Mouse (Mus musculus) kidney, embryonic 14.5 days (tissue): ENCODE results near the gene Cyp46a1. TPM values are rescaled to one million over a fixed set of nuclear protein-coding genes. Genes with fewer than 3 reads are reported as not detected.

ENCODE experiments used
- ATAC-seq: fragments of 200-750 bp; cut with Nextera tagmentation; 2 replicates; pipeline ENCODE4 v1.8.0; 2017; ENCODE audit warnings: moderate number of reproducible peaks, mild to moderate bottlenecking, moderate TSS enrichment, moderate library complexity; ENCODE audit not compliant: low FRiP score, low TSS enrichment
- H3K27ac ChIP-seq: fragments of 300-500 bp; sonication (generic); 2 replicates; pipeline ENCODE4 v1.5.1; 2014; ENCODE audit warnings: low read depth, mild to moderate bottlenecking, low read length, moderate library complexity, mixed read lengths
- H3K27me3 ChIP-seq: fragments of 300-500 bp; sonication (generic); 2 replicates; pipeline ENCODE4 v1.6.1; 2014; ENCODE audit warnings: mild to moderate bottlenecking, low read length; ENCODE audit not compliant: control insufficient read depth, insufficient read depth
- H3K36me3 ChIP-seq: fragments of 300-500 bp; sonication (generic); 2 replicates; pipeline ENCODE4 v1.6.1; 2014; ENCODE audit warnings: low read length, mixed read lengths; ENCODE audit not compliant: control insufficient read depth, insufficient read depth
- H3K4me1 ChIP-seq: fragments of 300-500 bp; sonication (generic); 2 replicates; pipeline ENCODE4 v1.6.1; 2014; ENCODE audit warnings: low read length, mixed read lengths; ENCODE audit not compliant: control insufficient read depth, insufficient read depth
- H3K4me2 ChIP-seq: fragments of 300-500 bp; sonication (generic); replicated peaks from 2 replicates; pipeline ENCODE4 v1.6.1; 2014; ENCODE audit warnings: low read depth, mild to moderate bottlenecking, low read length
- H3K4me3 ChIP-seq: fragments of 300-500 bp; sonication (generic); 2 replicates; pipeline ENCODE4 v1.5.1; 2014; ENCODE audit warnings: mild to moderate bottlenecking, low read length
- H3K9ac ChIP-seq: fragments of 300-500 bp; sonication (generic); 2 replicates; pipeline ENCODE4 v1.6.1; 2014; ENCODE audit warnings: low read depth, mild to moderate bottlenecking, low read length, moderate library complexity
- H3K9me3 ChIP-seq: fragments of 300-500 bp; sonication (generic); 2 replicates; pipeline ENCODE4 v1.6.1; 2016; ENCODE audit warnings: low read length; ENCODE audit not compliant: control insufficient read depth
- WGBS: fragments of 180-500 bp; shearing (Covaris S2); extraction: QIAGEN DNeasy Blood & Tissue Kit; methylation state at CpG from one replicate; pipeline ENCODE4 v1.1.7; 2014; 5-methylcytosine and 5-hydroxymethylcytosine counted together
- polyA plus RNA-seq: library from polyadenylated mRNA; unstranded; fragments of >200 nt; fragmentation: Nextera tagmentation; extraction: Ambion mirVana; gene quantifications from 2 replicates; pipeline ENCODE4 v1.2.1, GENCODE M21; 2014

Gene Cyp46a1
- polyA plus RNA-seq, 1 experiment from 2014 or later: 4.7 TPM

GRCm38 (mm10) chr12:108294620-108295019 is 39.6 kb upstream of the Cyp46a1 start:
- 85% methylated on average over 3 of the region's 3 CpGs for WGBS
- H3K36me3 ChIP-seq: no peaks in the 10 kb centered on the region
- no peak overlapping the region for H3K4me3 ChIP-seq
- ATAC-seq: no peak
- no peak overlapping the region for H3K4me2 ChIP-seq
- H3K27me3 ChIP-seq: 0 out of 2 replicates have a peak, but pooled peaks cover 6% of the 10 kb centered on the region
- no peaks in the 10 kb centered on the region for H3K4me1 ChIP-seq
- no peak overlapping the region for H3K27ac ChIP-seq
- no peak overlapping the region for H3K9ac ChIP-seq
- H3K9me3 ChIP-seq: no peaks in the 10 kb centered on the region

- H3K4me2 ChIP-seq: no peak overlapping the region
- H3K4me3 ChIP-seq: no peak overlapping the region
- H3K9ac ChIP-seq: no peak overlapping the region
- H3K36me3 ChIP-seq: no peaks in the 10 kb centered on the region
- no peaks in the 10 kb centered on the region for H3K4me1 ChIP-seq
- H3K9me3 ChIP-seq: no peaks in the 10 kb centered on the region
- 85% methylated on average over 6 of the region's 6 CpGs for WGBS
- H3K27me3 ChIP-seq: no peaks in the 10 kb centered on the region
- no peak overlapping the region for H3K27ac ChIP-seq
- ATAC-seq: no peak
These were observed 37.1 kb upstream of the Cyp46a1 start for GRCm38 (mm10) chr12:108297033-108297432.

GRCm38 (mm10) chr12:108301006-108301405 is 33.2 kb upstream of the Cyp46a1 start:
- peaks cover 19% of the 10 kb centered on the region for H3K27me3 ChIP-seq
- no peak overlapping the region for H3K4me2 ChIP-seq
- peaks cover 4% of the 10 kb centered on the region; the same call in 1 of the 2 replicates for H3K4me1 ChIP-seq
- no peak overlapping the region for H3K4me3 ChIP-seq
- WGBS: 80% methylated on average over 6 of the region's 6 CpGs
- ATAC-seq: no peak
- no peaks in the 10 kb centered on the region for H3K36me3 ChIP-seq
- no peaks in the 10 kb centered on the region for H3K9me3 ChIP-seq
- H3K27ac ChIP-seq: no peak overlapping the region
- H3K9ac ChIP-seq: no peak overlapping the region

GRCm38 (mm10) chr12:108303778-108304365 is 30.3 kb upstream of the Cyp46a1 start:
- H3K27me3 ChIP-seq: peaks cover 24% of the 10 kb centered on the region
- WGBS: 51% methylated on average over 6 of the region's 6 CpGs
- no peaks in the 10 kb centered on the region for H3K9me3 ChIP-seq
- H3K36me3 ChIP-seq: no peaks in the 10 kb centered on the region
- no peak overlapping the region for H3K4me3 ChIP-seq
- no peak for ATAC-seq
- no peak overlapping the region for H3K27ac ChIP-seq
- H3K4me1 ChIP-seq: peaks cover 6% of the 10 kb centered on the region; the same call in 1 of the 2 replicates
- H3K4me2 ChIP-seq: no peak overlapping the region
- H3K9ac ChIP-seq: no peak overlapping the region

- no peak overlapping the region for H3K9ac ChIP-seq
- WGBS: 78% methylated on average over 8 of the region's 8 CpGs
- no peaks in the 10 kb centered on the region for H3K9me3 ChIP-seq
- H3K4me1 ChIP-seq: peaks cover 8% of the 10 kb centered on the region; the same call in 1 of the 2 replicates
- no peaks in the 10 kb centered on the region for H3K36me3 ChIP-seq
- no peak overlapping the region for H3K4me2 ChIP-seq
- no peak overlapping the region for H3K4me3 ChIP-seq
- no peak for ATAC-seq
- H3K27me3 ChIP-seq: peaks cover 24% of the 10 kb centered on the region
- no peak overlapping the region for H3K27ac ChIP-seq
These were observed 29.0 kb upstream of the Cyp46a1 start for GRCm38 (mm10) chr12:108305172-108305571.

- Histone ChIP-seq H3K4me2 (peak within 1 kb of the TSS; percentile 97), H3K27ac (no peak within 1 kb of the TSS), H3K9me3 (no peaks in the 10 kb centered on the region), H3K9ac (peak within 1 kb of the TSS; percentile 70), H3K4me3 (peak within 1 kb of the TSS; percentile 57), H3K4me1 (peaks cover 8% of the 10 kb centered on the region; the same call in 1 of the 2 replicates), H3K27me3 (peaks cover 24% of the 10 kb centered on the region), H3K36me3 (no peaks in the 10 kb centered on the region)
- 2% methylated on average over 67 of the region's 67 CpGs for WGBS
- peak; percentile 64 for ATAC-seq
These were observed 28.1 kb upstream of the Cyp46a1 start, which contains the start of gene Hhipl1 for GRCm38 (mm10) chr12:108305812-108306794. Hhipl1 (plus strand) TSS chr12:108306270.

- H3K9me3 ChIP-seq: no peaks in the 10 kb centered on the region
- H3K36me3 ChIP-seq: no peaks in the 10 kb centered on the region
- H3K4me1 ChIP-seq: peaks cover 12% of the 10 kb centered on the region; the same call in 1 of the 2 replicates
- peaks cover 24% of the 10 kb centered on the region for H3K27me3 ChIP-seq
- no peak overlapping the region for H3K27ac ChIP-seq
- H3K9ac ChIP-seq: no peak overlapping the region
- 24% methylated on average over 14 of the region's 14 CpGs for whole genome bisulfite sequencing
- H3K4me3 ChIP-seq: no peak overlapping the region
- no peak overlapping the region for H3K4me2 ChIP-seq
- ATAC-seq: no peak; the same call in 1 of the 2 replicates
These were observed 26.6 kb upstream of the Cyp46a1 start for GRCm38 (mm10) chr12:108307553-108307952.

GRCm38 (mm10) chr12:108308363-108308856 is 25.8 kb upstream of the Cyp46a1 start:
- no peak for ATAC-seq
- no peak overlapping the region for H3K4me3 ChIP-seq
- H3K9me3 ChIP-seq: no peaks in the 10 kb centered on the region
- WGBS: 85% methylated on average over 16 of the region's 16 CpGs
- H3K36me3 ChIP-seq: no peaks in the 10 kb centered on the region
- no peak overlapping the region for H3K4me2 ChIP-seq
- H3K9ac ChIP-seq: no peak overlapping the region
- peaks cover 24% of the 10 kb centered on the region for H3K27me3 ChIP-seq
- H3K4me1 ChIP-seq: peaks cover 17% of the 10 kb centered on the region; the same call in 1 of the 2 replicates
- no peak overlapping the region for H3K27ac ChIP-seq
